Mouse (Mus musculus) bone marrow, adult 2 months (tissue): ENCODE data around the gene Hadhb.

Experiments
- CTCF ChIP-seq: fragments of 200-500 bp; IDR thresholded peaks from 2 replicates; pipeline ENCODE4 v1.5.1; 2011; ENCODE audit warnings: low read length, control low read depth; ENCODE audit not compliant: control insufficient read depth, insufficient read depth
- POLR2A ChIP-seq: fragments of 200-500 bp; IDR thresholded peaks from 2 replicates; pipeline ENCODE4 v1.6.1; 2011; ENCODE audit warnings: low read depth, mild to moderate bottlenecking, control low read depth, low read length, borderline replicate concordance; ENCODE audit not compliant: control insufficient read depth

DNA sequence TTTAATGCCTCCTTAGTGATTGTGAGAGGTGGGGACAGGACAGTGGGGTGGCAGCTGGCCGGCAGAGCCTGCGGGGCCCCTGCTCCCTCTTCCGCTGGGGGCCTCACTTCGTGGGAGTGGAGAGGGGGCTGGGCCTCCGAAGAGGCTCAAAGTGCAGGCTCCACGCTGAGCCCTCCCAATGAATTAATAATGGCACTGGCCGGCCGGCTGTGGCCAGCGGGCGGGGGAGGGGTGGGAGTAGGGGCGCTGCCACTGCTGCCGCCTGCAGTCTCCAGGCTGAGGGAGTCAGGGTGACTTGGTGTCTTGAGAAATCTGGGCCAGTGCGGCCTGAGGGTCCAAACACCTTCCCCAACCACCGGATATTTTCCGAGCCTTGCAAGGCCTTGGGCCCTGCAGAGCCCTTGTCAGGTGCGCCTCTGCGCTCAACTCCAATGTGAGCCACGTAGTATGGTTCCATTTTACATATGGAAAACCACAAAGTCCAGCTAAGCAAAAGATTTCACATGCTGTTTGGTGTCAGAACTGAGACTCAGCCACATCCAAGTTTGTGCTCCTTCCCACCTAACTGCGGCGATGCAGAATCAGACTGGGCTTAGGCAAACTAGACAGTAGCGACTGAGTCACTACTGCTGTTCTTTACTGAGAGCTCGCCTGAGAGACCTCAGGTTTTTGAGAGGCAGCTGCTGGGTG lies 44.5 kb upstream of the Hadhb start:
- TF ChIP-seq POLR2A, result no peak
- TF ChIP-seq CTCF, result no peak
